Mouse (Mus musculus): ENCODE results near the gene Olfr1465.

The Olfr1465 gene

DNA sequence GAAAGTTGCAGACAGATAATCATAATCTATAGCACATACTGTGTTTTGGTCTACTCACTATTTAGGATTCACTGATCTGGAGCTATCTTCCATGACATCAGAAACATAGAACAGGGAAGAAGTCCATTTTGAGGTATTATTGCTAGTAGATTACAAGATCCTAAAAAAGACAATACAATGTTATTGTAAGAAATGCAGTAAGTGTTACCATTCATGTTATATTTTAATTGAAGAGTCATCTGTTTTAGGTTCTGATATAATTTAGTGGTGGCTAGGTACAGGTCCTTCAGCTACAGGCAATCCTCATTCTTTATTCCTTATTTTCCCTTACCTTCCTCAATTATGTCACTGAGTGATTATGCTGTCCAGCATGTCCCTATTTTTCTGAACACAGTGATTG is at the start of gene Olfr1465:
Gene Olfr1465 (minus strand): TSS at position 101 of the 400 bp plus-strand sequence.
- DNase-seq: no peak

- DNase-seq: no peak
These were observed 46.6 kb upstream of the Olfr1465 start, which contains the start of gene Olfr1467 for GRCm38 (mm10) chr19:13361936-13362335. Olfr1467 (plus strand) TSS chr19:13362236.

DNA sequence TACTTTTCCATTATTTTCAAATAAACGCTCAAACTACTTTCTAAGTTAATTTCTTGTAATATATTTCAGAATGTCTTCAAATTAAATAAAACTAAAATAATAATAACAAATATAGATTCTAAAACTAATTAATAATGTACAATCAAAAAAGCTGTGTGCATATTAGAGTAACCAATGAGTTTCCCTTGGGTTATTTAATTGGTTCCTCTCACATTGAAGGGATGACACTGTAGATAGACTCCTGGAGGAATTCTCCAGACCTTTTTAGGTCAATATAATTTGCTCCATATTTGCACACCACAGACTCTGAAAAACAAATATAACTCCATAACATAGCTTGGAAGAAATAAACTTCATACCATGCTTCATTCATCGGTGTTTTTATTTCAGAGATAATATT is 23.2 kb upstream of the Olfr1465 start, which contains the start of gene Olfr1466:
Gene Olfr1466 (plus strand): TSS at position 301 of the 400 bp plus-strand sequence.
- no peak for DNase-seq
